Mouse (Mus musculus): ENCODE data around the gene Jph2.

Gene Jph2

DNA sequence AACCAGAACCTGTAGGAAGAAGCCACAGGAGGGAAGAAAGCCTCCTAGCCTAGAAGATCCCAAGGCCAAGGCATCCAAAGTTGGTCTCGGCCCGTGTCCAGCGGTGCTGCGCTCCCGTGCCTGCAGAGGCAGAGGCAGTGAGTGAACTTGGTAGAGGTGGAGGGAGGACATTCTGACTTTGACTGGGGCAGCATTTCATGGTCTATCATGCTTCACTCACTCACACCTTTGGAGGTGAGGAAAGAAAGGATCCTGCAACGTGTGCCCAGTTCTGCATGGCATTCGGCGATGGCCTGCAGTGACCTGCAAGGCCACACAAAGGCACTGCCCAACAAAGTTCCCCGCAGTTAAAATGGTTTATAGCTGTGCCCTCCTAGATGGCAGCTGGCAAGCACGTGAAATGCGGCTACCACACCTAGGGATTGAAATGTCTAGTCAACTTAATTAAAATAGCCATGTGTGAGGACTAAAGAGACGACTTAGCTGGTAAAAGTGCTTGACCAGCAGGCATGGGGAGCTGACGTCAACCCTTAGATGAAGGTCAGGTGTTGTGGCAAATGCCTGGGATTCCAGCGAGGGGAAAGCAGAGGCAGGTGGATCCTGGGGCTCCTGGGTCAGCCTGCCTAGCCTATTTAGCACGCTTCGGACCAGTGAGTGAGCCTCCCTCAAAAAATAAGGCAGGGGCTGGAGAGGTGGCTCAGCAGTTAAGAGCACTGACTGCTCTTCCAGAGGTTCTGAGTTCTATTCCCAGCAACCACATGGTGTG lies 36.8 kb downstream of the Jph2 start:
- no peak for DNase-seq (ENCODE audit: low spot score)

- DNase-seq (ENCODE audit: low spot score), result no peak
Measured at GRCm38 (mm10) chr2:163359253-163359652, 38.5 kb downstream of the Jph2 start.

- no peak for DNase-seq (ENCODE audit: low spot score)
Measured at GRCm38 (mm10) chr2:163358662-163359061, 39.1 kb downstream of the Jph2 start.

- DNase-seq (ENCODE audit: low spot score), result no peak
Measured at GRCm38 (mm10) chr2:163356113-163356840, 41.5 kb downstream of the Jph2 start.

GRCm38 (mm10) chr2:163355666-163356065 lies 42.1 kb downstream of the Jph2 start:
- DNase-seq (ENCODE audit: low spot score), result no peak

DNA sequence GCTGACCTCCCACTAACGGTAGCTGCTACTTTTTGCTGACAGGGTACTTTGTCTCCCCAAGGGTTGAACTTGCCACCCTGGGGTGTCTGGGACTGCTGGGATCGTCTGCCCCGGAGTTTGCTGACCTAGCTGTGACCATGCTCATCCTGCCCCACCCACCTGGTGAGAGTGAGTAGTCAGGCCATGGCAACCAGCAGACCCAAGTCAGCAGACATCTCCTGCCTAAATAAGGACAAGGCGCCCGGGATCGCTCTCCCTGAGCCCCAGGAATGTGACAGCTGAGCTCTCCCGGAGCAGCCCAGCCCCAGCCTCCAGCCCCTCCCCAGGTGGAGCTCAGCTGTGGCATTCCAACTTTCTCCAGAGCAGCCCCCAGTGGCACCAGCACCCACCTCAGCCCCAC lies 44.1 kb downstream of the Jph2 start:
- no peak for DNase-seq (ENCODE audit: low spot score)

DNA sequence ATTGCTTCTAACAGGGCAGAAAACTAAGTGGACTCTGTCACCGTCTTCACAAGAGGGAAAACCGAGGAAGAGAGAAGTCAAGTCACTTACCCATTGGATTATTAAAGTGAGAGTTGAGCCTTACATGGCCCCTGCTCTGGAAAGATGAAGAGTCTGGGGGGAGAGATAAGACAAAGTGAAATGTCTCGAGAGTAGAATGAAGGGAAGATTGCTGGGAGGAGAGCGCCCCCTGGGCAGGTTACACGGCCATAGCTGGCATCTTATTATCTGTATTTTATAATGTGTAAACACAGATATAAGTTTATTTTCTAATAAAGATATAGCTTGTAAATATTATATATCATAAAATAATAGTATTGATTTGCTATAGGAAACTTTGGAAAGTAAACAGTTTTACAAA lies 47.4 kb downstream of the Jph2 start:
- DNase-seq (ENCODE audit: low spot score), result no peak

DNA sequence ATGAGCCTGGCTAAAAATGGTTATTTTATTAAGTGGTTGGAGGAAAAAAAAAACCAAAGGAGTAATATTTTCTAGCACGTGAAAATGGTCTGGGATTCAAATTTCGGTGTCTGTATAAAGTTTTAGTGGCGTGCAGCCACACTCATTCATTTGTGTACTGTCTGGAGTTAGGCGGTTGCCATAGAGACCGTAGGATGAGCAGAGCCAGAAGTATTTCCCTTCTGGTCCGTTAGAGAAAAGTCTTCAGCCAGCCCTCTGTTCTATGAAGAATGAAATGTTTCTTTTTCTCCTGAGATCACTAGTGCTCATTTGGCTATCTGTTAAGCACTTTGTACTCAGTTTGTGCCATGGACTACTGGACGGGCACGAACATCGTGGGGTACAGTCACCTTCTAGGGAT lies 48.4 kb downstream of the Jph2 start:
- DNase-seq (ENCODE audit: low spot score), result no peak

DNA sequence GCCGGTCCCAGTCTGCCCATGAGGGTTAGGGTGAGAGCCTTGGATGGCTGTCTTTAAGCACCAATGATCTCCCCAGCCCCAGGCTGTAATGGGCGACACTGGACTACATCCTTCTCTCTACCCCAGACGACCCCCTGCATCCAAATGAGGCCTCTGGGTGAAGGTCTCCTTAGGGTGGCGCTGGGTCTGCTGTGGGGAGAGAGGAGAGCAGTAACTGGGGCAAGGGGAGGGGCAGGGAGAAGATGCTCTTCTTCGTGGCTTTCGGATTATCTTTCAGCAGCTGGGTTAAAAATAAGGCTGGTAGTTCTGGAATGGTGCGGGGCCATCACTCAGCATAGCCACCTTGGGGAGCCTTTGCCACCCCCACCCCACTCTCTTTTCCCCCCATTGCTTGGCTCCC lies 49.1 kb downstream of the Jph2 start:
- no peak for DNase-seq (ENCODE audit: low spot score)

- DNase-seq (ENCODE audit: low spot score), result no peak
Measured at GRCm38 (mm10) chr2:163347517-163348184, 50.1 kb downstream of the Jph2 start.

GRCm38 (mm10) chr2:163346497-163346896 lies 51.3 kb downstream of the Jph2 start:
- DNase-seq (ENCODE audit: low spot score), result no peak

DNA sequence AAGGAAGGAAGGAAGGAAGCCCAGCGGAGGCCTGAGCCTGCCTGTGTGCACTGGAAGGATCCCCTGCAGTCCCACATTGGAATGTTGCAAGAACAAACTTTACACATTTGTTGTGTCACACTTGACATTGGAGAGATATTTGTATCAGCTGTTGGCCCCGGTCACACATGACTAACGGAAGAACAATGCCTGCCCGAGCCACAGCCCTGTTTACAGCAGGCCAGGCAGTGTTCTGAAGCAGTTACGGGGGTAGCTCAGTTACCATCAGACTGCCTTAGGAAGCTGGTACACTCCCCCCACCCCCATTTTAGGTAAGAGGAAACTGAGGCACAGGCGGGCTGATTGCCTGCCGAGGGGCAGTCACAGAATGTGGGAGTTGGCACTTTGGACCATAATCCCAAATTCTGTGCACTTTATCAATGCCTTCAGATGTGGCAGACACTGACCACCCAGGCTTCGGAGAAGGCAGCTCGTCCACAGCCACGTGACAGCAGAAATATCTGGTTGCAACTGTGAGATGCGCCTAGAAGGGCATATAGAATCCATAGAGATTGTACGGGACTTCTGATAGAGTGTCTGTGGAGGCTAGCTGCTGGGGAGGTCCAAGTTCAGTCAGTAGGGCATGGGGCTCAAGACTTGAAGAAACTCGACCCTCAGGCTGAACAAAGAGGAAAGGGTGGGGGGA lies 52.7 kb downstream of the Jph2 start:
- peak; percentile 13 for DNase-seq (ENCODE audit: low spot score)

GRCm38 (mm10) chr2:163343671-163344070 lies 54.1 kb downstream of the Jph2 start:
- DNase-seq (ENCODE audit: low spot score), result no peak

- no peak for DNase-seq (ENCODE audit: low spot score)
Measured at GRCm38 (mm10) chr2:163340263-163340662, 57.5 kb downstream of the Jph2 start.

- DNase-seq (ENCODE audit: low spot score), result no peak
Measured at GRCm38 (mm10) chr2:163332368-163333055, 65.3 kb downstream of the Jph2 start.

DNA sequence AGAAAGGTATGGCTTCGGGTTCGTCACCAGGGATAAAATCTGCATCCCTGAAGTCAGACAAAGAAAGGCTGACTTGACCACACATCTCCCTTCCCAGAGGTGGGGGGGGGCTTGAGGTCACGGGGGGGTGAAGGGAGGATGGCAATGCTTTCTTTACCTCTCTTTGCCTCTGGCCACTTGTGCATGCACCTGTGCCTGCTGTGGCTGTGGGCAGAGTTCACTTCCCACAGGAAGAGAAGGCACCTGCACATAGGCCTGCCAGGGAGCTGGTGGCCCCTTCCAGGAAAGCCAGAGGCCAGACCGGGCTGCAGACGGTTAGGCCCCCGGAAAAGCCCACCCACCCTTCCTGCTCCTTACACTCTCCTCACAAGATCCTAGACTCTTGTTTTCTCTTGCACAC lies 66.4 kb downstream of the Jph2 start:
- no peak for DNase-seq (ENCODE audit: low spot score)

DNA sequence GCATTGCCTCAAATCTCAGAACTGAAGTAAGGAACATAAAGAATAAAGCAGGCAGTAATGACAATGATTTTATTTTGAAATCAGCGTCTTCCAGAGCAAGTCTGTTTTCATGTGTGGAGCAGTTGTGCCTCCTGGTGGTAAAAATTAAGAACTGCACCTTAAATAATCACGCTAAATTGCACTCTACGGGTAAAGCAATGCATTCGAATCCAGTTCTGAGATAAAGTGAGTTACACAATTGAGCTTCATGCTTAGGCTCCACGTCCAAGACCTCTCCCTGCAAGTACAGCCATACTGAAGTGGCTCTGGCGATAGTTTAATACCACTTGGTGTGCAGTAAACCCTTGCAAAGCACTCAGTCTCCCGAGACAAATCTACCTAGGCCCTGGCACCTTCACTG lies 67.1 kb downstream of the Jph2 start:
- DNase-seq (ENCODE audit: low spot score), result no peak

DNA sequence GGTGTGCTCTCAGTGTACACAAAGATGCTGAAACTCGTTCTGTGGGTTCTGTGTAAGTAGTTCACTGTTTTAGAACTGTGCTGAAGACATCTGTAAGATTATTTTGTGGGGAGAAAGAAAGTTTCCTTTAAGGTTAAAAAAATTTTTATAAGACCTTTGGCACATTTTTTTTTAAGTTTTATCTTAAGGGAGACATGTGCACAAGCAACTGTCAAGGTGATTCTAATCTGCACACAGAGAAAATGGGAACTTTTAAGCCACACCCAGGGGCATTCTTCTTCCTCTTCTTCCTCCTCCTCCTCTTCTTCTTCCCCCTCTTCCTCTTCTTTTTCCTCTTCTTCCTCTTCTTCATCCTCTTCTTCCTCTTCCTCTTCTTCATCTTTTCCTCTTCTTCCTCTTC lies 74.6 kb downstream of the Jph2 start:
- no peak for DNase-seq (ENCODE audit: low spot score)

DNA sequence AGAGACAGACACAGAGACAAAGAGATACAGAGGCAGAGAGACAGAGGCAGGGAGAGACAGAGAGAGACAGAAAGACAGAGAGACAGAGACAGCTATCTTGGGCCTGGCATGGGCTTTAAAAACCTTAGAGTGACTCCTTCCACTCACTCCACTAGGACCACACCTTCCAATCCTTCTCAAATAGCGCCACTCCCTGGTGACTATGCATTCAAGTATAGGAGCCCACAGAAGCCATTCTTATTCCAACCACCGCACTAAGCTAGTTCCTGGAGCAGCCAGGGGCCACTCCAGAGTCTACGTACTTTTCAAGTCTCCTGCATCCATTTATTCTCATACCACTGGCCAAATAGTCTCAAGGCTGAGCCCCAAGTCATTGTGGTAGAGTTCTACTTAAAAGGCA lies 79.0 kb downstream of the Jph2 start:
- no peak for DNase-seq (ENCODE audit: low spot score)

GRCm38 (mm10) chr2:163317281-163317680 lies 80.5 kb downstream of the Jph2 start:
- no peak for DNase-seq (ENCODE audit: low spot score)

DNA sequence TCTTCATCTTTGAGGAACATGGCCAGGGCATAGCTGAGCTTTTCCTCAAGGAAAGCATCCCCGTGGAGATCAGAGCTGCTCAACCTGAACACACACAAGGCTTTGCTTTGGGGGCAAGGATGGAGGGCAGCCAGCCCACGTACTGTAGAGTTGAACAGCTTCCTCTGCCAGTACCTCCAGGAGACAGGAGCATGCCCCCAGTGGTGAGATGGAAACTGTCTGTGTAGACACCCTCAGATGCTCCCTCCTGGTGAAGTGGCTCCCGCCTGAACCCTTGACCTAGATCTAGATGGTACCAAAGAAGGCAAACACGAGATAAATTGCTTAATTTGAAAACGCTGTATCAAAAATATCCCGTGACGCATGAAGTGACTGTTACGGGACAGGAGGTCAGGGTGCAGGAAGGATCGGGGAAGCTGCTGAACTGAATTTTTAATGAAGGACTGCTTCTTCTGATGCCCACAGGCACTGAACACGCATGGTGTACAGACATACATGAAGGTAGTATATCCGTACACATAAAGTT lies 87.6 kb downstream of the Jph2 start:
- DNase-seq (ENCODE audit: low spot score), result no peak

DNA sequence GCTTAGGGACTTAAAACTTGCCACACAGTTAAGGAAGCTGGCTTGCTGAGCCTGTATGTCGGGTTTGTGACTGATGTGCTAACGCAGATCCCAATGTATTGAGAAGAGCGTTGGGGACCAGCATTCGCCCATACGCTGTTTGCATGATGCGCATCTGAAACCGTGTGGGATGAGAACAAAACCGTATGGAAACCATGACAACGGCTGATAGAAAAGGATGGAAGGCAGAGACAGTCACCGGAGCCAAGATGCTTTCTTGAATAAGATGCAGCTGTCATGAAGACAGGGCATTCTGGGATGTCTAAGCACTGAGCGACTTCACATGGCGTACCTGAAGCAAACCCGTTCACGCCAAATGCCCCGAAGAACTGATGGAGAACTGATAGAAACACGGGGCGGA lies 88.4 kb downstream of the Jph2 start:
- no peak for DNase-seq (ENCODE audit: low spot score)
